Mouse (Mus musculus) hindbrain, postnatal 0 days (tissue): ENCODE measurements at regions not wholly inside any gene's neighbourhood (a gene's known extent, or its start where the extent isn't known, plus 50 kb on each side); places are given as distances from the start of the nearest gene placed in this dataset.

Experiments
- ATAC-seq: fragments of 200-750 bp; cut with Nextera tagmentation; 2 replicates; pipeline ENCODE4 v1.8.0; 2017; ENCODE audit warnings: mild to moderate bottlenecking, moderate TSS enrichment, moderate library complexity
- DNase-seq: peaks from one replicate; pipeline ENCODE4 v3.0.0-alpha.2; 2015; ENCODE audit warnings: low spot score
- H3K27ac ChIP-seq: fragments of 300-500 bp; sonication (generic); 2 replicates; pipeline ENCODE4 v1.5.1; 2014; ENCODE audit warnings: mild to moderate bottlenecking
- H3K27me3 ChIP-seq: fragments of 300-500 bp; sonication (generic); 2 replicates; pipeline ENCODE4 v1.6.1; 2014; ENCODE audit warnings: low read length, mixed read lengths; ENCODE audit not compliant: insufficient read depth
- H3K36me3 ChIP-seq: fragments of 300-500 bp; sonication (generic); 2 replicates; pipeline ENCODE4 v1.6.1; 2014; ENCODE audit warnings: low read length, mixed read lengths; ENCODE audit not compliant: insufficient read depth
- H3K4me1 ChIP-seq: fragments of 300-500 bp; sonication (generic); 2 replicates; pipeline ENCODE4 v1.6.1; 2014; ENCODE audit warnings: antibody characterized with exemption, low read length, mixed read lengths; ENCODE audit not compliant: insufficient read depth
- H3K4me2 ChIP-seq: fragments of 300-500 bp; sonication (generic); 2 replicates; pipeline ENCODE4 v1.6.1; 2014; ENCODE audit warnings: low read depth, mild to moderate bottlenecking, low read length, moderate library complexity, mixed read lengths
- H3K4me3 ChIP-seq: fragments of 300-500 bp; sonication (generic); 2 replicates; pipeline ENCODE4 v1.5.1; 2014; ENCODE audit warnings: low read length
- H3K9ac ChIP-seq: fragments of 300-500 bp; sonication (generic); replicated peaks from 2 replicates; pipeline ENCODE4 v1.6.1; 2014; ENCODE audit warnings: mild to moderate bottlenecking, low read length, moderate library complexity, mixed read lengths
- H3K9me3 ChIP-seq: fragments of 300-500 bp; sonication (generic); 2 replicates; pipeline ENCODE4 v1.6.1; 2016; ENCODE audit warnings: low read length, mixed read lengths
- CTCF ChIP-seq: IDR thresholded peaks from 2 replicates; pipeline ENCODE4 v1.5.1; 2016; ENCODE audit warnings: antibody characterized with exemption, control low read depth, low read depth
- whole genome bisulfite sequencing: fragments of 180-500 bp; shearing (Covaris S2); extraction: QIAGEN DNeasy Blood & Tissue Kit; methylation state at CpG from one replicate; pipeline ENCODE4 v1.1.7; 2014; 5-methylcytosine and 5-hydroxymethylcytosine counted together

GRCm38 (mm10) chr9:33289381-33289780 is 653.4 kb downstream of the Ets1 start:
- Histone ChIP-seq H3K4me2 (no peak overlapping the region), H3K9me3 (no peaks in the 10 kb centered on the region), H3K9ac (no peak overlapping the region), H3K4me1 (no peaks in the 10 kb centered on the region), H3K27me3 (no peaks in the 10 kb centered on the region), H3K4me3 (no peak overlapping the region), H3K36me3 (no peaks in the 10 kb centered on the region), H3K27ac (no peak overlapping the region)
- DNase-seq (peak; percentile 45), ATAC-seq (no peak)
- TF ChIP-seq CTCF, result no peak
- WGBS, result 72% methylated on average over 5 of the region's 5 CpGs

DNA sequence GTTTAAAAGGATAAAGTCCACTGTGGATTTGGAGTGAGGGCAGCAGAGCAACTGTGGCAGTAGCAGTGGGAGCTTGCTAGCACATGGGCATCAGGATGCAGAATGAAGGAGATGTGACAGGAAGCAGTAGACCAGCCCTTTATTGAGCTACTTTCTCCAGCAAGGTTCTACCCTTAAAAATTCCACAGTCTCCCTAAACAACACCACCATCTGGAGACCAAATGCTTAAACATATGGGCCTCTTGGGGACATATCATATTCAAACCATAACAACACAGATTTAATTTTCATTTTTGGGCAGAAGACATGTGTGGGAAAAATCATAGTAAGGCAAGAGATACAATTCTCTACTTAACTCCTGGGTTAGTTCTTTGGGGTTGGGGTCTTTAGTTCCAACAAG is 656.1 kb downstream of the Ets1 start:
- H3K36me3 ChIP-seq, result no peaks in the 10 kb centered on the region
- no peak overlapping the region for H3K4me3 ChIP-seq
- no peak for ATAC-seq
- DNase-seq, result no peak
- H3K4me1 ChIP-seq, result no peaks in the 10 kb centered on the region
- H3K9me3 ChIP-seq, result no peaks in the 10 kb centered on the region
- no peak for TF ChIP-seq CTCF
- no peaks in the 10 kb centered on the region for H3K27me3 ChIP-seq
- no peak overlapping the region for H3K4me2 ChIP-seq
- no peak overlapping the region for H3K27ac ChIP-seq
- no peak overlapping the region for H3K9ac ChIP-seq

GRCm38 (mm10) chr9:33295925-33296324 is 659.9 kb downstream of the Ets1 start:
- 26% methylated on average over 2 of the region's 2 CpGs for WGBS
- no peak overlapping the region for H3K9ac ChIP-seq
- no peak overlapping the region for H3K4me3 ChIP-seq
- ATAC-seq (no peak), DNase-seq (no peak)
- H3K9me3 ChIP-seq, result no peaks in the 10 kb centered on the region
- TF ChIP-seq CTCF, result no peak
- H3K27ac ChIP-seq, result no peak overlapping the region
- H3K4me2 ChIP-seq, result no peak overlapping the region
- H3K27me3 ChIP-seq, result no peaks in the 10 kb centered on the region
- no peaks in the 10 kb centered on the region for H3K36me3 ChIP-seq
- no peaks in the 10 kb centered on the region for H3K4me1 ChIP-seq

DNA sequence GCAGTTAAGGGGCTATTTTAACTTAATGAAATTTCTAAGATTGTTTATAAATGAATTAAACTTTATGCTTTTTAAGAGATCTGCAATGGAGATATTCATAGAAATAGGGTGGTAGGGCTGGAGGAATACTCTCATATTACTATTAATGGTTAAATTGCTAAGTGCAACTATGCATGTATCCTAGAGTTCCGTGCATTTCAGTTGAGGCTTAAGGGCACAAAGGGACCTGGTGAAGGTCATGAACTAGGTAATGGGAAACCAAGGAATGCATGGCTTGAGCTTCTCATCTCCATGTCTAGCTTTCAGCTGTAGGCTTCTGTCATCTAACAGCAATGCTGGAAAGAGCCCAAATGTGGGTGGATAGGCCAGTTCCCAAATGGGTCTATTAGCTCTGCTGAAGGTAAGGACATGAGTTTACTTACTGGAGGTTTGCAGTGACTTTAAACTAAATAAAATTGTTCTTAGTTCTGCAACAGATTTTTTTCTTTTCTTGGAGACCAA is 683.6 kb downstream of the Ets1 start:
- Histone ChIP-seq H3K27me3 (no peaks in the 10 kb centered on the region), H3K36me3 (no peaks in the 10 kb centered on the region), H3K9ac (no peak overlapping the region), H3K4me3 (no peak overlapping the region), H3K27ac (no peak overlapping the region), H3K4me1 (no peaks in the 10 kb centered on the region), H3K4me2 (no peak overlapping the region), H3K9me3 (no peaks in the 10 kb centered on the region)
- 87% methylated on average over 1 of the region's 1 CpGs for WGBS
- TF ChIP-seq CTCF, result no peak
- no peak for DNase-seq
- ATAC-seq, result no peak

DNA sequence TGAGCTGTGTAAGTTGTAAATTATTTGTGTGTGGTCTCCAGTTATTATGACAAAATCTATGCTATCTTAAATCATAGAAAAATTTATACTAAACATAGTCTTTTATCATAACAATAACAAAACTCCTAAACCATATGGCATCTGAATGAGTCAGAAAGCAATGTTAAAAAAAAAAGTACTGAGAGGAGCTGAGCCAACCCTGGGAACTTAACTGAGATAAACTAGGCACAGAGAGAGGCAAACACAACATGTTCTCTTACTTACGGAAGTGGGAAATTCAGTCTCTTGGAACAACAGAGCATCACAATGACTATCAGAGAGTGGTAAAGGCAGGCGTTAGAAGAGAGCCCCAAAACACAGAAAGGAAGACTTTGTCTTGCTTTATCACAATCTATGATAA is 691.7 kb downstream of the Ets1 start:
- ATAC-seq, result no peak
- no peak for DNase-seq
- no peaks in the 10 kb centered on the region for H3K36me3 ChIP-seq
- H3K27ac ChIP-seq, result no peak overlapping the region
- no peak overlapping the region for H3K9ac ChIP-seq
- no peak overlapping the region for H3K4me3 ChIP-seq
- no peak overlapping the region for H3K4me2 ChIP-seq
- no peaks in the 10 kb centered on the region for H3K9me3 ChIP-seq
- H3K27me3 ChIP-seq, result no peaks in the 10 kb centered on the region
- no peak for TF ChIP-seq CTCF
- 78% methylated on average over 2 of the region's 2 CpGs for WGBS
- no peaks in the 10 kb centered on the region for H3K4me1 ChIP-seq

DNA sequence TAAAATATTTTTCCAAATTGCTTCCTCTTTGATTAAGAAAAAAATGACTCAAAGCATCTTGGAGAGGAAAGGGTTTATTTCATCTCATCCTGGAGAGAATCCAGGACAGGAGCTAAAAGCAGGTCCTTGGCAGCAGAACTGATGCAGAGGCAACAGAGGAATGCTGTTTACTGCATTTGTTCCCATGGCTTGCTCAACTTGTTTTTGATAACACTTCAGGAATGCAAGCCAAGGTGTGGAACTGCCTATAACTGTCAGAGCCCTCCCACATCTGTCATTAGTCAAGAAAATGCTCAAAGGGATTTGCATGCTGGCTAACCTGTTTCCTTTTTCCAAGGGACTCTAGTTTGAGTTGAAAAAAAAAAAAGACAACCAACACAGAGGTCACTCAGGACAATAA is 714.2 kb downstream of the Ets1 start:
- no peak overlapping the region for H3K27ac ChIP-seq
- H3K4me2 ChIP-seq, result no peak overlapping the region
- H3K4me1 ChIP-seq, result no peaks in the 10 kb centered on the region
- no peaks in the 10 kb centered on the region for H3K27me3 ChIP-seq
- no peak for TF ChIP-seq CTCF
- no peaks in the 10 kb centered on the region for H3K36me3 ChIP-seq
- ATAC-seq (no peak), DNase-seq (no peak)
- H3K4me3 ChIP-seq, result no peak overlapping the region
- no peak overlapping the region for H3K9ac ChIP-seq
- H3K9me3 ChIP-seq, result no peaks in the 10 kb centered on the region

- ATAC-seq, result no peak
- no peak overlapping the region for H3K4me2 ChIP-seq
- TF ChIP-seq CTCF, result no peak
- H3K36me3 ChIP-seq, result no peaks in the 10 kb centered on the region
- no peak overlapping the region for H3K4me3 ChIP-seq
- H3K4me1 ChIP-seq, result no peaks in the 10 kb centered on the region
- H3K27me3 ChIP-seq, result no peaks in the 10 kb centered on the region
- 83% methylated on average over 2 of the region's 2 CpGs for WGBS
- H3K27ac ChIP-seq, result no peak overlapping the region
- no peak overlapping the region for H3K9ac ChIP-seq
- no peaks in the 10 kb centered on the region for H3K9me3 ChIP-seq
- DNase-seq, result no peak
These were observed 720.6 kb downstream of the Ets1 start for GRCm38 (mm10) chr9:33356621-33357020.
